Mouse (Mus musculus) fat pad, adult 2 months (tissue): ENCODE data around the gene Pbx1.

Source experiments
- DNase-seq: peaks from one replicate; pipeline ENCODE4 v3.0.0-alpha.2; 2011; ENCODE audit warnings: low read depth, low spot score; ENCODE audit errors: extremely low read depth

Gene Pbx1

DNA sequence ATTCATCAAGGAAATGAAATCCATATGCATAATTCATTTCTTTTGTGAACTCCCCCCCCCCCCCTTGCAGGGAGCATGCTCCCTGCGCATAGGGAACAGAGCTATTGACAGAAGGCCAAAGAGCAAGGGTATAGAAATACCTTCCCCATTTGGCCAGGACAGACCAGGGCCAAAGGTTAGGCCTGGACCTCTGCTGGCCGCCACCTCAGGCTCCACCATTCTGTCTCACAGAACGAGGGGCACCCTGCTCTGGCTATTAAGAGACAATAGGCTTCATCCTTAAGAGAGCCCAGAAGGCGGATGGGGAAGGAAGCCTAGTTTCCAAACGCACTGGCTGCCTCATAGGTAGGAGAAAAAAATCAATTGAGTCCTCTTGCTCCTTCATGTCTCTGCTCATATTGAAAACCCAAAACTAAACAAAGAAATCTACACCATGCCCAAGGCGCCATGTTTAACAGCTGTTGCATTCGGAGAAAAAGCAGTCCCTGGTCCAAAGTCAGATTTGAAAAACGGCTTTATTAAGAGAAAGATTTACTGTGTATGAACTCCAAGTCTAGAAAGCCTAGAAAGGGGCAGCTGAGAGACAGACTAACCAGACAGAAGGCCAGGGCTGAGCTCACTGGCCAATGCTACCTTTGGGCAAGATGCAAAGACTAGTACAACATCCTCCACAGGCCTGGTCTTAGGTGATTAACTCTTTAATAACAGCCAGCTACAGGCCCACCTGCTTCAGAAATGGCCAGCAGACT is 83.9 kb downstream of the Pbx1 start:
- no peak for DNase-seq

DNA sequence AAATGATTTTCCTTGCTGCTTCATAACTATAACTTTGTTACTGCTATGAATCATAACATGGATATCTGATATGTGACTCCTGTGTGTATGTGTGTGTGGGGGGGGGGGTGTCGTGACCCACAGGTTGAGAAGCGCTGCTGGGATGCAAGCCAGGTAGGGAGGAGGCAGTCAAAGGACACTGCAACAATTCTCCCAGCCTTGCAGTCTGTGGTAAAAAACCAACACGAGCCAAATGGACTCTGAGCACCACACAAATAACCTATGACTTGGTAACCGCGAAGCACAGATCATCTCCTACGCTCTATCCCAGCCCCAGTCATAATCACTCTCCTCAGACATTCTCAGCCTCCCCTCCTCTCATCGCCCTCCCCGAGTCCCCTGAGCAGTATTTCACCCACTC is 87.2 kb downstream of the Pbx1 start:
- DNase-seq: peak; percentile 54

DNA sequence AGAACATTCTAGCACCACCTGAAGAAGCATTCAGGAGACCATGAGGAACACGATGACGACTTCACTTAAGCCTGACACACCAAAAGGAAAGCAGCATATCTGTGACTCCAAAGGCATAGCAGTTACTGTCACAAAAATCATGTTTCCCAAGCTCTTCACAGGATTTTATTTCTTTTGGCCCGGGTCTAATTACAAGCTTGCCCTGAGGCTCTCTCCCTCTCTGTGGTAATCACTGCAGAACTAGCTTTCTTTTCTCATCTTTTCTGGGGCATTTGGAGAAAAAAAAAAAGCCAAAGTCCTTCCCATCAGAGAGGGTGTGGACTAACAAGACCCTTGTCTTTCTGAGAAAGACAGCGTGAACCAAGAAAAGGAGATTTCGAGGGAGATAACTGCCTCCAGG is 87.8 kb downstream of the Pbx1 start:
- peak; percentile 76 for DNase-seq

DNA sequence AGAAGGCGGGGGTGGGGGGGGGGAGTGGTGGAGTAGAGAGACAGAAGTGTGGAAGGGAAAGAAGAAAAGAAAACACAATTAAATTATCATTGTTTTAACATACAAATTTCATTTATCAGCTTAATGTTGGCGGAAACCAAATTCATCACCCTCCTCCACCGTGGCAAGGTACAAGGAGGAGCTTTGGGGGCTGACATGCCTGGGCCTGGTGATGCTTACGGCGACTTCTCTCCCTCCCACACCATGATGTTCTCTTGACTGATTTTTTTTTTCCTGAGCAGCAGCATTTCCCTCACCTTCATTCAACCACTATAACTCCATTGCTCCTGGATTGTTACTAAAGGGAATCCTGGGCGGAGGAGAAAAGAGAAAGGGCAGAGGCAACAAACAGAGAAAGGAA is 89.8 kb downstream of the Pbx1 start:
- no peak for DNase-seq

DNA sequence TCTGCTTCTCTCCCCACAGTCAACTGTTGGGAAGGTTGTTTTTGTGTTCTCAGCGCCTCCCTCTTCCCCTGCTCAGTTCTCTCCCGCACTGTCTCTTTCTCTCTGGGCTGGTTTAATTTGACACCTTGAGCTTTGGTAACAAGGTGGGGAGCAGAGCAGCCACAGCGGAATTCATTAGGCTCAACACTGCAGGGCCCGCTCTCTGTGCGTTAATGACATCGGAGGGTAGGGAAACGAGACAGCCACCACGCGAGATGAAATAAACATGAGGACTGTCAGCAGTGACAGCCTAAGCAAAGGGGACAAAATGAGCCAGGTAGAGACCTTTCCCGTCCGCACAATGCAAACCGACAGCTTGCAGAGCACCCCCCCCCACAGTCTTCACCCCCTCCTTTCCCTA is 90.2 kb downstream of the Pbx1 start:
- DNase-seq: no peak

DNA sequence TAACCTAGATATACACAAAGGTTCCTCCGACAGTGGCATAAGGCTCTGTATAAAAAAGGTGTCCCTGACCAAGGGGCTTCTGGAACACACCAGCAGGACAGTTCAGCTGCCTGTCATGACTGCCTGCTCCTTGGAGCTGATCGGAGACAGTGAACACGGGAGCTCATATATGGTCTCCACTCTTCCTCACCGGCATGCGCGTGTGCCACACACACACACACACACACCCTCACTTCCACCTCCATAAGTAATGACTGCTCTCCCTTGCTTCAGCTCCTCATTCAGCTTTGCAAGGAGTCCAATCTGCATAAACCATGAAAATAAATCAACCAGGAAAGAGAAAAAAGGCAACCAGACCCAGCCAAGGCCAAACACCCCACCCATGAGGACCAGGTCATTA is 90.7 kb downstream of the Pbx1 start:
- no peak for DNase-seq

DNA sequence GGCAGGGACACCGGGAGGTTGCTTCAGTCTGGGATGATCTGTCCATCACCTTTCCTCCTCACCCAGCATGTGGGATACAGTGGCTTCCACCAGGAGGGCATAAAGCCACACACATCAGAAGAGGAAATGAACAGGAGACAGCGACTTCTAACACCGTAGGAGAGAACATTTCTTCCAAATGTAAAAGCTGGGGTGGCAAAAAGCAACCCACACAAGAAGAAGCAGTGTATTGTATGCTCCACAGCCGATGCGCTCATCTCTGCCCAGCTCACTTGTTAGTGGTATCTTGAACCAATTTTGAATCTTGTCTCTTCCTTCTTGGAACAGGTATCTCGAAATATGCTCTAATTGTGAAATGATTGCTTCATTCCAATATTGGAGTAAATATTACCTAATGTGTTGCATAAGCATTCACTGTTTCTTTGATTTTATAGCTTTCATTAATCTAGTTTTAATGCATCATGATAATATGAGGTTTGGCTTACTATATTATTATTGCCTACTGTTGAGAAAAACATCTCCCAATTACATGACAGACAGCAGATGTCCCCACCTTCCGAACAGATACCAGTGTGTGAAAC is 95.7 kb downstream of the Pbx1 start:
- peak; percentile 58 for DNase-seq

DNA sequence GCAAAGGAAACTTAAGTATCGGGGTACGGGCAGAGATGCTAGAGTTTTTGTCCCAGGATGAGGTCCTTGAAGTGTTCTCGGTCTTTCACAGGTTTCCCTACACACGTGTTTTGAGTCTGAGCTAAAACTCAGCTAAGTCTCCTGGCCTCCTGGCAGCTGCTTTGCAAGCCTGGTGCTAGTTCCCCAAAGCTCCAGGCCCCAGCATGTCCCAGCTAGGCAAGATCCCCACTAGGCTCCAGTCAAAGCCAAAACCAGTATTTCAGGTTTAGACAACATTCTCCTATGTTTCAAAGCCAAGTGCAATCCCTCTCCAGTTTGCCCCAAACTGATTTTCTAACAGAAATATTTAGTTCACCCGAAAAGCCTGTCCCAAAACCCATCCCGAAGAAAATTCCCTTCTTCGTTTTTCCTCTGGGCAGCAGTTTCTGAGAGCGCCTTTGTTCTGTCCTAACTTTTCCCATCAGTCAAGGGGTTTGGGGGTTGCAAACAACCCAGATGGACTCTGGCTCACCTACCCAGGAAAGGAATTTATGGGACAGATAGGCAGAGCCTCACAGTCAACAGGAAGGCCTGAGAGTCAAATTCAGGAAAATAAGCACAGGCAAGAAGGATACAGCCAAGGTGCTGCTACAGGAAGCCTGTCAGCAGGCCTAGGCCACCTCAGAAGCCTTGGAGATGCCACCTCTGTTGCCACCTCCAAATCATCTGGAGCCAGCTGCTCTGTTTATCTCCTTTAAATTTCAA is 97.1 kb downstream of the Pbx1 start:
- peak; percentile 82 for DNase-seq

DNA sequence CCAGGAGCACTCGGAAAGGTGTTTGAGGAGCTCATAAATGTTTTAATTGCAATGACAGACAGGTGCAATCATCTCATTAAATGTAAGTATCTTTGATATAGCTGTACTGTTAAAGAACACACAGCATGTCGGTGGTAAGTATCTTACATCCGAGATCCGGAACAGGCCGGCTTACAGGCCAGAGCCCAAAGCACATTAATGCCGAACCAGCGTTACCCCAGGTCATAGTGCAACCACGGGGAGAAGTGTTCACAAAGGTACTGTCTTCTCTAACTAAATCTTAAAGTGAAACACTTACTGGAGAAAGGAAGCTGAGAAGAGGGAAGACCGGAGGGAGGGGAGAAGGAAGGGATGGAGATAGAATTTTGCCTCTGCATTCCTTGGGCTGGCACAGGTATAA is 100.0 kb downstream of the Pbx1 start:
- no peak for DNase-seq

DNA sequence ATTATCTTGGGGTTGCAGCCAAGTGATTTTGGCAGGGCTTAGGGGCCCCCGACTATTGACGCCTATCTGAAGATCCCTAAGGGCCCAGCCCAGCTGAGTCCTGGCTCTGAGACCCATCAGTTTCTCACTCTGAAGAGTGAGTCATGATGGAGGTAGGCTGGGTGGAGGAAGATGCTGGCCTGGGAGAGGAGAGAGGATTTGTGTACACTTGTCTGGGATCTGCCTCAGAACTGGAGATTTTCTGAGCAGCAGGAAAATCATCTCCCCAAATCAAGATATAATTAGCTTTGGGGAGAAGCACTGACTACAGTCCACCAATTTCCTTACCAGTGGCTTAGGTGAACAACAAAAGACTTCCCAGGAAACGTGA is 103.8 kb downstream of the Pbx1 start:
- DNase-seq: no peak

DNA sequence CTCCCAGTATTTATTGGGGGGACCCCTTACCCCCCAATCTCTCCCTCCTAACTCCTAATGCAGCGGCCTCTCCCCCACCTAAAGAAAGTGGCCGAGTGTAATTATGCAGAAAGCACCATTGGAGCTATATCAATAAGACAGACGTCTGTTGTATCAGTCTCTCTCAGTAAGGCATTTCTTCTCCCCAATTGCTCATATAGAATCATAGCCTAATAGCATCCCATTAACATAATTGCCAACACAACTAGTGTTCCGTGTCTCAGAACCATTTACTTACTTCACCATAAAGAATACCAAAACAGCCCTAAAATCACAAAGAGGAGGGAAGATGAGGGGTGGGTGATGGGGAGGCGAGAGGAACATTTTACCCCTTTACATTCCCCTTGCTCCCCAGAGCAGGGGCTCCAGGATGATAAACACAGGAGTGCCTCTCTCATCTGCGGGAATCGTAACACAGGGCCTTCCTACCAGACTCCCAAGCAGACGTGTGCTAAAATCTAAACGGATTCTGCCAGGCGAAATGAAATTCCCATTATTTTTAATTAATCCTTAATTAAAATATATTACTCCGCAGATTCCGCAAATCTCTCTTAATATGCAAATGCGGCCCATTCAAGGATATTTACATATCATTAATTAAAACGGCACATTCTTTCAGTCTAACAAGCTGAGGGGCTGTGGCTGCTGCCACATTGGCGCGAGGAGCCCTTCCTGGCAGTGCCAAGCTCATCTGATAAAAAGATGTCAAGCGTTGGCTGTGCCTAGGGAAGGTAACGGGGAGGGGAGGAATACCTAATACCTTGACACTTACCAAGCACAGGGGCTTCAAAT is 104.5 kb downstream of the Pbx1 start:
- DNase-seq: no peak

DNA sequence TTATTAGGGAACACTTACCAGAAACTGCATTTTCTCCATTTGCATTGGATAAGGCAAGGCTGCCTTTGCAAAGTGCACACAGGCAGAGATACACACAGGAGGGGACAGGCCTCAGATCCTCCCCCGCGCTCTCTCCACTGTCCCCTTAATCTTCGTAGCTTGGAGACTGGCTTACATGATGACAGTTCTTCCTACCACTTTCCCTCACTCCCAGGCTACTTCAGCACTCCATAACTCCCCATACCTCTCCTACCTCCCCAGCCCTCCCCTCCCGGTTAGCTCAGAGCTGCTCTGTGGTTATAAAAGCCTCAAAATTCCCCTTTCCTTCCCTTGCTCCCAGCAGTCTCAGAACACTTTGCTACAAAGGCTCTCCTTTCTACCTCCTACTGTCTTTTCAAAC is 106.3 kb downstream of the Pbx1 start:
- DNase-seq: no peak

DNA sequence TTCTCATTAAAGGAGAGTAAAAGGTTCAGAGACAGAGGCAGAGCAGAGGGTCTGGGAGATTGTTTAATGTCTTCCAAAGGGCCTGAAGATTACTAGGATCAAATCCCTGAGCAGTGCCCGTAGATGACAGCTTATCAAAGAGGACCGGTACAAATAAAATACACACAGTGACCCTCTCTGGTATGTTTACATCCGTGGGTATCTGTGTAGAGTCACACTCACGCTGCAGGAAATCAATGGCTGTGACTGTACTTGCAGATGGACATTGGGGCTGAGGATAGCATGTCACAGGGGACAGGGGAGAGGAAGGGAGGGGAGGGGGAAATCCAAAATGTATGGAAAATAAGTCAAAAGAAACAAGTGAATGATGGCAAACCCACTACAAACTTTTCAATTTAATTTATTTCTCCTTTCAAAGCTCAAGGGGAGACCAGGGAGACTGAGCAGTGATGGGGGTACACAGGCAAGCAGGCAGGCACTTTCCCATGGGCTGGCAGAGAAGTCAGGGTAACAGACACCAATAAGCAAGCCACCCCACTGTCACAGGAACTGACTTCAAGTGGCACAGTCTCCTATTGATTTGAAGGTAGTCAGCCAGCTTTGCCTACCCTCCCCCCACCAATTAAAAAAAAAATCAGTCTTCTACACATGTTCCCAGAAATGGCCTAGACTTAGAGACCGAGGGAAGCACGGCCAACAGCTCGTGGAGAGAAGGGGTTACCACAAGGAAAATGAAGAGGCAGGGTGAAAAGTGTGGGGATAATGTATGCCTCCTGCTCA is 107.6 kb downstream of the Pbx1 start:
- no peak for DNase-seq

DNA sequence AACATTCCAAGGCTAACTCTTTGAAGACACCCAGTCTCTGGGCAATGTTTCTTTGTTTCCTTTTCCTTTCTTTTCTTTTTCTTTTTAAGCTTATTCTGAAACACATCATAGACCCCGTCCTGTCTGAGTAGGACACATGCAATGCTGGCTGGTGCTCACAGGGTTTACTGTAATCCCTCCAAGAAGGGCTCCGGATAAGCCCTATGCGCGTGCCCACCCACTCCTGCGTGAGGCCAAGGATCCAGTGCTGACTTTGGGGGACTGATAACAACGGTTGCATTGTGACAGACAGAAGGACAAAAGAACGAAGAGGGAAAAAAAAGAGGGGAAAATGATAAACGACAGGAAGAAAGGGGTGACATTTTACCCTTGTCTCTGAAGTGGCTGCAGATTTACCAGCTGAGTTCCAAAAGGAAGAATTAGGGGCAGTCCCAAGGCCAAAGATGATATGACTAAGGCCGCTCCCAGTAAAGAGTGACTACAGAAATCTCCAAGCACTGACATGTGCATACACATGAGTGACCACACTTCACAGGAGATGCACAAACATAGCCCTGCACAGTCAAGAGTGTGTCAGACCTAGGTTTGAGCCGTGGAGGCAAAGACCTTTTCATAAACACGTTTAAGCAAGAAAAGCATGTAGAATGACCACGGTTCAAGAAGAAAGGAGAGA is 108.5 kb downstream of the Pbx1 start:
- no peak for DNase-seq

DNA sequence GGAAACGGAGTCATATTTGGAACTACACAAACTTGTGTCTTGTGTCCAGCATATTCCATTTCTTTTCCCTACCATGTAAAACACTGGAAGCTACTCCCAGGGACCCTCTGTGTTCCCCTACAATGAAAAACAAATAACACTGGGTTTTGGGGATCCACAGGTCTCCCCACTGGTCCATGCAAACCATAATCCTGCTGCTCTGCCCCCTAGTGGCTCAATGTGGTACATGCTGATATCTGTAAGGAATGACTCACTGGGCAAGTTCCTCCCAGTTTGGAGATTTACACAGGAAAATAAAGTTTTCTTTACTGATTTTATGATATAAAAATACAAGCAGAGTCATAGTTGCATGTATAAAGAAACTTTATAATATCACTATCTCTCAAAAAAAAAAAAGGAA is 109.2 kb downstream of the Pbx1 start:
- DNase-seq: no peak

DNA sequence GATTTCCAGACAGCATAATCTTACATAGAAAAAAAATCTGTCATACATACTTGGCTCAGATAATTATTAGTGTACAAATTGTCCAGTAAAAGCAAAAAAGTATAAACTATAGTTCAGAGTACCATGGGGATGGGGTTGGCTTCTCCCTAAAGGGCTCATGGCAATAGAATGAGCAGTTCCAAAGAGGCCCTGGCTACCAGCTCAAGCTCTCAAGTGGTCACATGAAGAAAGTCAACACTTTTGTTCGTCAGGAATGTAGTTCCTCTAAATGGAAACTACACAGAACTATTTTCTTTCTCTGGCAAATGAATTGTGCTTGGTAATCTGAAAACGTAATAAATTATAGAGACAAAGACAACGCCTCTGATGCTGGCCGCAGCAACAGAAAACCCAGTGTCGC is 112.4 kb downstream of the Pbx1 start:
- DNase-seq: no peak

DNA sequence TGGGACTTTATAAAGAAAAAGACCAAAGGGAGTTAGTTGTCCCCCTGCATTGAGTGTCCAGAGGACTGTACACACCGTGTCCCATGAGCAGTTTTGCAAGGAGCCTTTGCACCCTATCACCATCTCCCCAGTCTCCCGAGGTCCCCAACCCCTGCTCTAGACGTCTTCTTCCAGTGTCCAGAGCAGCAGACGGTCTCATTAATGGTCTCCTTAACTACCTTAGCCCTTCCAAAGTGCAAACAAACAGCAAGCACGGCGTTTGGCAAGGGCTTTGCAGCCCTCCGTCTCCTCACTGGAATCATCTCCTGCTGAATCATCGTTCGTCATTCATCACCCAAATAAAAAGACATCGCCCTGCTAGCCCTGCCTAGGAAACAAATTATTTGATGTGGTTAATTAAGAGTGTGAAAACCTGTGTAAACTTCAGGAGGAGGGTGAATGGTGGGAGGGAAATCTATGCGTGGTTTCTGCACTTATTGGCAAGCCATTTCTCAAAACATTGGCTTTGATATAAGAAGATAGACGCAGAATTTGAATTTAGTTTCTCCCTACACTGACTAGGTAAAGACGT is 113.1 kb downstream of the Pbx1 start:
- DNase-seq: no peak

DNA sequence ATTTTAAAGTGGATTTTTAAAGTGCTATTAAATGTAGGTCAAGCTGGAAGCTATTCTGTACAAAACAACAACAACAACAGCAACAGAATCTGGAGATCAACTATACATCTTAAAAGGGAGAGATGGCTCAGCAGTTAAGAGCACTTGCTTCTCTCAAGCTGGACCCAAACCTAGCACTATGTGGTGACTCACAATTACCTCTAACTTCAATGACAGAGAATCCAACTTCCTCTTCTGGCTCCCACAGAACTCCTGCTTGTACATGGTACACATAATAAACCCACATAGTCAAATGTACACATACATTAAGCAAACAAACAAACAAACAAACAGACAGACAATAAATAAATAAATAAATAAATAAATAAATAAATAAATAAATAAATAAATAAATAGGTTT is 118.3 kb downstream of the Pbx1 start:
- DNase-seq: no peak

DNA sequence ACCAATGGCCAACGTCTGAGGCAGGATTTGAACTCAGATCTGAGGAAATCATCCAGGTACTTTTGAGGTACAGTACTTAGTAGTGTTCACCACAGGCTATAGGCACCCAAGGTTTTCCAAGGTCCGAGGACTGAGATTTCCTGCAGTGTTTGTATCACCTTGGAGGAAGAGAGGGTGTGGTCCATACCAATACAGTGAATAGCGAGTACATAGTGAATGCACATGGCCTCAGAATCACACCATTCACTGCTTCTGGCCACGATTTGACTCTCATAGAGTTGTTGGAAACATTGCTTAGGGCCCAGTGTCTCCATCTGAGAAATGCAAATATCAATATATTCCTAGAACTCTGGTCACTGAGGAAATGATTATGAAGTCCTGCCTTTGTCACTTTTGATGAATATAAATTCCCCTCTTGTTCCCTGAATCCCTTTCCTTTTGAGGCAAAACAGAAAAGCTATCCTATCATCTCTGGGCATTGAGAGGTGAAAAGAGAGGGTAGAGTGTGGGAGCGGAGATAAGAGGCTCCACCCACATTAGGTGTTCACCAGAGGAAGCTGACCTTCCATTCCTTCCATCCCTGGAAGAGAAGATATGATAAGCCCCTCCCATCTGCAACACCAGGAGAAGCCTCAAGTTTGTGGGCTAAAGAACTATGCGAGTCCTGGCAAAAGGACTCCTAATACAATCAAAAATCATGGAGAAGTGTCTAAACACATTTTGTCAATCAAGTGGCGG is 119.2 kb downstream of the Pbx1 start:
- no peak for DNase-seq
